Mouse (Mus musculus) stomach, embryonic 15.5 days (tissue): Measurements from ENCODE around the gene Ctrb1. TPM values are rescaled to one million over a fixed set of nuclear protein-coding genes. Genes with fewer than 3 reads are reported as not detected.
A peak's percentile ranks its signal among the peaks of the same experiment; 100 is the strongest.
"Not testable (repeated sequence)": the region's sequence is repeated elsewhere in the genome, so short reads cannot be mapped to it uniquely, and the experiment has no call there.

ENCODE experiments used
- ATAC-seq: fragments of 200-750 bp; cut with Nextera tagmentation; 2 replicates; pipeline ENCODE4 v1.8.0; 2017; ENCODE audit warnings: low read depth, moderate number of reproducible peaks, moderate TSS enrichment; ENCODE audit not compliant: insufficient read depth, low FRiP score
- H3K27ac ChIP-seq: fragments of 300-500 bp; sonication (generic); 2 replicates; pipeline ENCODE4 v1.5.1; 2015; ENCODE audit warnings: mild to moderate bottlenecking, inconsistent platforms
- H3K27me3 ChIP-seq: fragments of 300-500 bp; sonication (generic); replicated peaks from 2 replicates; pipeline ENCODE4 v1.6.1; 2015; ENCODE audit warnings: inconsistent platforms
- H3K36me3 ChIP-seq: fragments of 300-500 bp; sonication (generic); 2 replicates; pipeline ENCODE4 v1.6.1; 2015; ENCODE audit warnings: inconsistent platforms
- H3K4me1 ChIP-seq: fragments of 300-500 bp; sonication (generic); 2 replicates; pipeline ENCODE4 v1.6.1; 2015; ENCODE audit warnings: inconsistent platforms
- H3K4me2 ChIP-seq: fragments of 300-500 bp; sonication (generic); 2 replicates; pipeline ENCODE4 v1.6.1; 2015; ENCODE audit warnings: mild to moderate bottlenecking, inconsistent platforms
- H3K4me3 ChIP-seq: fragments of 300-500 bp; sonication (generic); replicated peaks from 2 replicates; pipeline ENCODE4 v1.5.1; 2015; ENCODE audit warnings: inconsistent platforms
- H3K9ac ChIP-seq: fragments of 300-500 bp; sonication (generic); 2 replicates; pipeline ENCODE4 v1.6.1; 2015; ENCODE audit warnings: inconsistent platforms
- H3K9me3 ChIP-seq: fragments of 300-500 bp; sonication (generic); 2 replicates; pipeline ENCODE4 v1.6.1; 2016; ENCODE audit warnings: inconsistent platforms
- WGBS: fragments of 180-500 bp; shearing (Covaris S2); methylation state at CpG from one replicate; pipeline ENCODE4 v1.1.7; 2015; 5-methylcytosine and 5-hydroxymethylcytosine counted together
- polyA plus RNA-seq: library from polyadenylated mRNA; unstranded; fragments of >200 nt; fragmentation: Nextera tagmentation; extraction: Ambion mirVana; gene quantifications from 2 replicates; pipeline ENCODE4 v1.2.1, GENCODE M21; 2015

Gene Ctrb1
- polyA plus RNA-seq, 1 experiment from 2014 or later = 3,283 TPM

- Histone ChIP-seq H3K27ac (no peak overlapping the region), H3K4me1 (no peaks in the 10 kb centered on the region), H3K4me2 (no peak overlapping the region), H3K4me3 (no peak overlapping the region), H3K9ac (no peak overlapping the region), H3K27me3 (no peaks in the 10 kb centered on the region), H3K9me3 (no peaks in the 10 kb centered on the region), H3K36me3 (no peaks in the 10 kb centered on the region)
- 86% methylated on average over 7 of the region's 7 CpGs for WGBS
- no peak for ATAC-seq
Observed at GRCm38 (mm10) chr8:111678848-111679247, 12.0 kb downstream of the Ctrb1 start.

- peak; percentile 54; the same call in 1 of the 2 replicates for ATAC-seq
Observed at GRCm38 (mm10) chr8:111678111-111678510, 12.7 kb downstream of the Ctrb1 start.

GRCm38 (mm10) chr8:111676237-111676636, 14.6 kb downstream of the Ctrb1 start:
- H3K4me1 ChIP-seq = no peaks in the 10 kb centered on the region
- H3K9me3 ChIP-seq = no peaks in the 10 kb centered on the region
- no peak overlapping the region for H3K9ac ChIP-seq
- H3K4me2 ChIP-seq = no peak overlapping the region
- H3K27ac ChIP-seq = no peak overlapping the region
- H3K36me3 ChIP-seq = no peaks in the 10 kb centered on the region
- WGBS = 78% methylated on average over 8 of the region's 8 CpGs
- ATAC-seq = no peak
- no peak overlapping the region for H3K4me3 ChIP-seq
- no peaks in the 10 kb centered on the region for H3K27me3 ChIP-seq

More at GRCm38 (mm10) chr8:111678111-111678510, 12.7 kb downstream of the Ctrb1 start:
- Histone ChIP-seq H3K27me3 (no peaks in the 10 kb centered on the region), H3K36me3 (no peaks in the 10 kb centered on the region), H3K9ac (no peak overlapping the region), H3K27ac (no peak overlapping the region), H3K4me3 (no peak overlapping the region), H3K4me1 (no peaks in the 10 kb centered on the region), H3K4me2 (no peak overlapping the region), H3K9me3 (no peaks in the 10 kb centered on the region)
- WGBS = 26% methylated on average over 3 of the region's 3 CpGs

- peaks cover 15% of the 10 kb centered on the region for H3K36me3 ChIP-seq
- H3K27ac ChIP-seq = no peak overlapping the region
Observed at GRCm38 (mm10) chr8:111666751-111667150, 24.1 kb downstream of the Ctrb1 start.

GRCm38 (mm10) chr8:111662473-111662872, 28.3 kb downstream of the Ctrb1 start:
- H3K4me2 ChIP-seq = no peak overlapping the region
- H3K9me3 ChIP-seq = no peaks in the 10 kb centered on the region
- H3K4me3 ChIP-seq = no peak overlapping the region
- ATAC-seq = peak; percentile 39; the same call in 1 of the 2 replicates
- WGBS = 92% methylated on average over 3 of the region's 3 CpGs
- H3K9ac ChIP-seq = no peak overlapping the region
- H3K27me3 ChIP-seq = no peaks in the 10 kb centered on the region
- H3K4me1 ChIP-seq = no peaks in the 10 kb centered on the region
- H3K36me3 ChIP-seq = 0 out of 2 replicates have a peak, but pooled peaks cover 4% of the 10 kb centered on the region
- no peak overlapping the region for H3K27ac ChIP-seq

More at GRCm38 (mm10) chr8:111666751-111667150, 24.1 kb downstream of the Ctrb1 start:
- 72% methylated on average over 2 of the region's 2 CpGs for WGBS
- Histone ChIP-seq H3K4me1 (no peaks in the 10 kb centered on the region), H3K9ac (no peak overlapping the region), H3K9me3 (no peaks in the 10 kb centered on the region), H3K4me3 (no peak overlapping the region), H3K27me3 (no peaks in the 10 kb centered on the region), H3K4me2 (no peak overlapping the region)
- no peak for ATAC-seq

GRCm38 (mm10) chr8:111658819-111659423, 31.9 kb downstream of the Ctrb1 start:
- no peak for ATAC-seq
- WGBS = 77% methylated on average over 6 of the region's 6 CpGs
- Histone ChIP-seq H3K36me3 (0 out of 2 replicates have a peak, but pooled peaks cover 4% of the 10 kb centered on the region), H3K27ac (no peak overlapping the region), H3K4me3 (no peak overlapping the region), H3K27me3 (no peaks in the 10 kb centered on the region), H3K9me3 (no peaks in the 10 kb centered on the region), H3K9ac (no peak overlapping the region), H3K4me2 (no peak overlapping the region), H3K4me1 (no peaks in the 10 kb centered on the region)

GRCm38 (mm10) chr8:111657312-111657854, 33.4 kb downstream of the Ctrb1 start:
- H3K9ac ChIP-seq = no peak overlapping the region
- no peak overlapping the region for H3K4me3 ChIP-seq
- H3K27me3 ChIP-seq = no peaks in the 10 kb centered on the region
- H3K36me3 ChIP-seq = 0 out of 2 replicates have a peak, but pooled peaks cover 4% of the 10 kb centered on the region
- no peak overlapping the region for H3K4me2 ChIP-seq
- 61% methylated on average over 1 of the region's 1 CpGs for WGBS
- H3K9me3 ChIP-seq = no peaks in the 10 kb centered on the region
- no peak overlapping the region for H3K27ac ChIP-seq
- no peak for ATAC-seq
- H3K4me1 ChIP-seq = no peaks in the 10 kb centered on the region

- H3K27ac ChIP-seq = no peak overlapping the region
- H3K4me2 ChIP-seq = no peak overlapping the region
- no peak overlapping the region for H3K9ac ChIP-seq
- no peaks in the 10 kb centered on the region for H3K27me3 ChIP-seq
- no peak for ATAC-seq
- 92% methylated on average over 2 of the region's 2 CpGs for WGBS
- no peaks in the 10 kb centered on the region for H3K36me3 ChIP-seq
- no peaks in the 10 kb centered on the region for H3K9me3 ChIP-seq
- 0 out of 2 replicates have a peak, but pooled peaks cover 7% of the 10 kb centered on the region for H3K4me1 ChIP-seq
- no peak overlapping the region for H3K4me3 ChIP-seq
Observed at GRCm38 (mm10) chr8:111653524-111653923, 37.3 kb downstream of the Ctrb1 start.

GRCm38 (mm10) chr8:111650651-111651050, 40.2 kb downstream of the Ctrb1 start:
- no peak overlapping the region for H3K4me3 ChIP-seq
- ATAC-seq = no peak
- H3K27me3 ChIP-seq = no peaks in the 10 kb centered on the region
- 0 out of 2 replicates have a peak, but pooled peaks cover 7% of the 10 kb centered on the region for H3K4me1 ChIP-seq
- no peak overlapping the region for H3K4me2 ChIP-seq
- 96% methylated on average over 3 of the region's 3 CpGs for WGBS
- no peaks in the 10 kb centered on the region for H3K36me3 ChIP-seq
- H3K9ac ChIP-seq = no peak overlapping the region
- H3K27ac ChIP-seq = no peak overlapping the region
- H3K9me3 ChIP-seq = no peaks in the 10 kb centered on the region

- Histone ChIP-seq H3K27ac (no peak overlapping the region), H3K9me3 (no peaks in the 10 kb centered on the region), H3K4me3 (no peak overlapping the region), H3K4me2 (no peak overlapping the region), H3K4me1 (0 out of 2 replicates have a peak, but pooled peaks cover 7% of the 10 kb centered on the region), H3K36me3 (no peaks in the 10 kb centered on the region), H3K9ac (no peak overlapping the region), H3K27me3 (no peaks in the 10 kb centered on the region)
- ATAC-seq = no peak
- 75% methylated on average over 2 of the region's 2 CpGs for WGBS
Observed at GRCm38 (mm10) chr8:111648834-111649233, 42.0 kb downstream of the Ctrb1 start.

GRCm38 (mm10) chr8:111645715-111646114, 45.1 kb downstream of the Ctrb1 start:
- Histone ChIP-seq H3K9ac (no peak overlapping the region), H3K27ac (no peak overlapping the region), H3K27me3 (no peaks in the 10 kb centered on the region), H3K4me3 (no peak overlapping the region), H3K36me3 (no peaks in the 10 kb centered on the region), H3K4me1 (peaks cover 14% of the 10 kb centered on the region; the same call in 1 of the 2 replicates), H3K4me2 (no peak overlapping the region), H3K9me3 (no peaks in the 10 kb centered on the region)
- no peak for ATAC-seq
- 93% methylated on average over 8 of the region's 8 CpGs for WGBS

- Histone ChIP-seq H3K4me3 (peak overlapping the region; percentile 58), H3K4me2 (peak overlapping the region; percentile 61), H3K4me1 (peaks cover 14% of the 10 kb centered on the region; the same call in 1 of the 2 replicates), H3K27ac (peak overlapping the region; percentile 98)
- not testable (repeated sequence) for H3K27me3 ChIP-seq, H3K9me3 ChIP-seq, H3K36me3 ChIP-seq, ATAC-seq, H3K9ac ChIP-seq
- 48% methylated on average over 12 of the region's 12 CpGs for WGBS
Observed at GRCm38 (mm10) chr8:111644286-111645051, 46.3 kb downstream of the Ctrb1 start.
